Mouse (Mus musculus) kidney, adult 11 months (tissue): Measurements from ENCODE around the gene Chst2.

ENCODE experiments used
- DNase-seq: peaks from one replicate; pipeline ENCODE4 v3.0.0; 2022

Gene Chst2

DNA sequence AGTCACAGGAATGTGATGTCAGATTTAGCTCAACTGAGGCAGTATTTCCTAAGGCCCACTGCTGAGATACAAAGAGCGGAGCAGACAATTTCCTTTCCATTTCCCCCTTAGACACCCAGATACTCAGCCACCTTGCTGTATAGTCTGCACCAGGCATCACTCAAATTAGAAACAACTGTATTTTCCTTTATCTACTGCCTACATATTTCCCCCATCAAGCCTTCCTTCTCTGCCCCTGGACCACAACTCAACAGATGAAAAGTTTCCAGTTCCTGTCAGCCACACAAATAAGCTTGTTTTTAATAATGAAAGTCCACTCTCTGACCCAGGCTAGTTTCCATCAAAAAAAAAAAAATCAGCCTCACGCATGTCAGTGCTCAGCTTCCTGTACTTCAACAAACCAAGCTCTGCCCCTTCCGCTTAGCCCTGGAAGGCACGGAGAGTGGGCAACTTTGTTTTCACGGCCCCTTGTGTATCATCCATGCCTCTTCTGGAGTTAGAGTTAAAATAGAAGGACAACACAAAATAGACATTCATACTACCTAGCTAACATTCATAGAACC lies 52.6 kb downstream of the Chst2 start:
- DNase-seq = no peak

DNA sequence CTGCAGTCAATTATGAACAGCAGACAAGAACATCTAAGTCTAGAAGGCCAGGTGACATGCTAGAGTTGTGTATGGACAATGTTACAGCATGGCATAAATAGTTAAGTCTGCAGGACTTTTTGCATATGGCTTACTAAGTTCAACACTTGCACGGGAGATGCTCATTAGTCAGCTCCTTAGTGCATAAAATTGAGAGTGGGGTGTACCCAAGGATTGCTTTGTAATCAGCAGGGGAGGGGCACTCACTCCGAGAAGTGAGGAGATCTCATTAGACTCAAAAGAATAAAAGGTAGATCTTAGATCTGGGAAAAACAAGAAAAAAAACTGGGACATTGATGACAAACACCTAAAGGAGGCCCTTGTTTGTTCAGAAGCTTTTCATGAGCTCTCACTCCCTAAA lies 54.6 kb downstream of the Chst2 start:
- no peak for DNase-seq

DNA sequence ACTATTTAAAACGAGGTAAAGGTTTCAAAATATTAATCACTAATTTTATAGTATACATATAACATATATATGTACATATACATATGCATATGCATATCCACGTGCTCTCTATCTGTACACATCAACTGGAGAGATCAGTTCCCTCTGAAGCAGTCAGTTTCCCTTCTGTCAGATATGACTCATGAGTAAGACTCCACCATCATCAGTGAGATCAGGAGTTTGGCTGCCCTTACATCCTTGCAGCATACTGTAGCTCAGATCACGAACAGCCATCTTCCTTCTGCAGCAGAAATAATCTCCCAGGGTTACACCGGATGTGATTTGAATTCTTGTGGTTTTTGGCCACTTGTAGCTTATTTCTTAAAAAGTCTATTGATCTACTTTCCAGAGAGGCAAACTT lies 56.0 kb downstream of the Chst2 start:
- DNase-seq = no peak
